Mouse (Mus musculus): ENCODE data around the gene Spib.

The Spib gene

GRCm38 (mm10) chr7:44524502-44524901 is 7.4 kb downstream of the Spib start, which contains the start of gene Mybpc2:
Gene Mybpc2 (minus strand): TSS chr7:44524656.
- peak; percentile 43 for DNase-seq

- DNase-seq = no peak
Observed at GRCm38 (mm10) chr7:44523056-44523455, 8.8 kb downstream of the Spib start.

DNA sequence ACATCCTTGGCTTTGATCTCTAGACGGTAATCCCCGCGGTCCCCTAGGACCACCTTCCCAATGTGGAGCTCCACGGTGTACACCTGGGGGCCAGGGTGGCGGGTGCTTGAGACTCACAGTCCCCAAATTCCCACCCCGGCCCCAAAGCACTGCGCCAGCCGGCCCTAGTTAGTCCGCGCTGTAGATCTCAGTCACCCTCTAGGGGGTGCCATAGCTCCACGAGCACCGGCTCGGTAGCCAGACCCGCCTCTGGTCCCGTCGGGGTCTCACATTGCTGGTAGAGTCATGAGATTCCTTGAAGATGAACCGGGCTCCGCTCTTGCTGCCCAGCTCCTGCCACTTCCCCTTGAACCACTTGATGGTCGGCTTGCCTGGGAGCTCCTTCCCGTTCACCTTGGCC is 10.2 kb downstream of the Spib start:
- peak; percentile 73 for DNase-seq

DNA sequence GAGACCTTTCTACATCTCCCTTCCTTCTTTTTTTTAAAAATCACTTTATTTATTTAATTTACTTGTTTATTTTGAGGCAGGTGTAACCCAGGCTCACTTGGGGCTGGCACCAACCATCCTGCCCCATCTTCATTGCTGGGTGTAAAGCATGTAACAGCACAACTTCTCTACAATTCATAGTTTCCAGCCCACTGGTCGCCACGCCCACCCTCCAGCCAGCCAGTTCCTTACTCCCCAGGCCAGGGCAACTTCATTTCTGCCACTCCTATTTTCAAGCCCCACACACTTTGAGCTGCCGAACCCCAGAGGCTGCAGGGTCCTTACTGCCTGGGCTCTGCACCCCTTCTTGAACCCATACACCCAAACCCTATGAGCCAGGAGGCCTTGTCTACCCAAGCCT is 10.9 kb downstream of the Spib start:
- DNase-seq = no peak

GRCm38 (mm10) chr7:44519240-44519913 is 12.5 kb downstream of the Spib start:
- no peak for DNase-seq

DNA sequence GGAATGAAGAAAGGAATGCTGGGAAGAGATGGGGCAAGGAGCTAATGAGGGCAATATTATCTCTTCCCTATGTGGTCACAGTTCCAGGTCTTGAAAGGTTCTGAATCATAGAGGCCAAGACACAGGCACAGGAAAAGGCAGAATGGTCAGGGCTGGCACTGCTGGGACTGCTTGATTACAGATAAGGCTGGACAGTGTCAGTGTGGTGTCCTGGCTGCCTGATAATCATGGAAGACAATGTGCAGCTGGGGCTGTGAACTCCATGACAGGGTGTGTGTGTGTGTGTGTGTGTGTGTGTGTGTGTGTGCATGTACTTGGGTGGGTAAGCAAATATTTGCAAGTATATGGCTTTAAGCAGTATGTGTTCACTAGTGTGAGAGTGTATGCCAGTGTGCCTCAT is 24.4 kb downstream of the Spib start:
- no peak for DNase-seq

DNA sequence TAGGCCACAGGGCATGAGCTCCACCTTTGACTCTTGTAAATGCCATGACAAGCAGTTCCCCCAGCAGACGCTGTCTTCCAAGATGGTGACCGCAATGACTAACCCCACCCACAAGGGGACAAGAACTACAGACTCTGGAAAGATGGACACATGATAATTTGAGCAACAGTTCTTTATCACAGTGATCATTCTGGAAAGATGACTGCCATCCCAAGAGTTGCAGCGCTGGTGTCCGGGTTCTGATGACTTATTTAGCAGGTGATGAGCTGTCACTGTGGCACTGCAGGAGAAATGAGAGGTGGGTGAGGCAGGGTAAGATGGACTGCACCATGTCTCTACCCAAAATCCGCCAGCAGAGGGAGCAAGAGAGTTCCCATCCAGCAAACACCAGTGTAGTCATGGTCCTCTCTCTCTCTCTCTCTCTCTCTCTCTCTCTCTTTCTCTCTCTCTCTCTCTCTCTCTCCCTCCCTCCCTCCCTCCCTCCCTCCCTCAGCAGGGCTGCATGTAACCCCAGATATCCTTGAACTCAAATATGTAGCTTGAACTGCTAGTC is 30.2 kb downstream of the Spib start:
- DNase-seq = peak; percentile 71

DNA sequence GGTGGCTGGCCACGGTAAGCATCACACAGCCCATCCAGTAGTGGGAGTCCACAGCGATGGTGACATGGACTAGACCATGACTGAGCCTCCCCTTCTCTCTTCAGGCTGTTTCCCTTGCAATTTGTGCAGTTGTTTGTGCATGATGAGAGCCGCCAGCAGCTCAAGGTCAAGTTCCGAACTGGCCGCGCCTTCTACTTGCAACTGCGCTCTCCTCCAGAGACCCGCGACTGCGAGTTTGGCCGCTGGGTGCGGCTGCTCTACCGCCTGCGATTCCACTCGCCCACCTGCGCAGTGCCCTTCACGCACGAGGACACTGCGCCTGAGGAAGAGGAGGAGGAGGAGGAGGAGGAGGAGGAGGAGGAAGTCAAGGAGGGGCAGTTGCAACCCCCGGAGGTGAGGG is 31.8 kb downstream of the Spib start:
- DNase-seq = no peak

DNA sequence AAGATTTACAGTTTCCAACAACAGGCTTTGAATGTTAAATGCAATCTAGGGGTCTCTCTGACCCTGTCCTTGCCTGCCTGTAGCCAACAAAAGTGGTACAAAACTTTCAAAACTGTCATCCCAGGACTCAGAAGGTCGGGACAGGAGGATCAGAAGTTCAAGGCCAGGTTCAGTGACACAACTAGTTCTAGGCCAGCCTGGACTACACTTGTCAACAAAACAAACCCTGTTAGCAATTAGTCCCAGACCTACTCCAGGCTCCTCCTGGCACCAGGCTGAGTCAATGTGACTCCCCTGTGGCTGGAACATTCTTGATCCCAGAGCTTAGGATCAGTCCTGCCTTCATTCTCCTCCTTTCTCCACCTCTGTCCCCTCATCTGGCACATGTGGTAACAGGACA is 32.9 kb downstream of the Spib start:
- DNase-seq = no peak

- no peak for DNase-seq
Observed at GRCm38 (mm10) chr7:44497361-44498055, 34.4 kb downstream of the Spib start.

DNA sequence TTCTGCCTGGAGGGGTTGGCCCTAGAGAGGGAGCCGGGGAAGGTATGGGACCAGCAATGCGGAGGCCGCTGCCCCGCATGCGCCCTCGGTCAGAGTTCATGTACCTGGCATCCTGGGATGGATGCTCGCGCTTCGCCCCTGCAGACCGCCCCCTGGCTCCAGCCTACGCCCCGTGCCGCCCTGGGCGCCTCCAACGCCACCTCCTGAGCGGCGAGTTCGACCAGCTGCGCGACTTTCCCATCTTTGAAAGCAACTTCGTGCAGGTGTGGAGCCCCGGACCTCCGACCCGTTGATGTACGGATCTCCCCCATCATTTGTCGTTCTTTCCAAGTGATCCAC is 35.1 kb downstream of the Spib start:
- no peak for DNase-seq

GRCm38 (mm10) chr7:44495992-44496770 is 35.7 kb downstream of the Spib start, which contains the start of the genes Emc10 and Fam71e1:
Gene Emc10 (minus strand): TSS chr7:44496529.
Gene Fam71e1 (plus strand): TSS chr7:44496581.
- peak; percentile 98 for DNase-seq

DNA sequence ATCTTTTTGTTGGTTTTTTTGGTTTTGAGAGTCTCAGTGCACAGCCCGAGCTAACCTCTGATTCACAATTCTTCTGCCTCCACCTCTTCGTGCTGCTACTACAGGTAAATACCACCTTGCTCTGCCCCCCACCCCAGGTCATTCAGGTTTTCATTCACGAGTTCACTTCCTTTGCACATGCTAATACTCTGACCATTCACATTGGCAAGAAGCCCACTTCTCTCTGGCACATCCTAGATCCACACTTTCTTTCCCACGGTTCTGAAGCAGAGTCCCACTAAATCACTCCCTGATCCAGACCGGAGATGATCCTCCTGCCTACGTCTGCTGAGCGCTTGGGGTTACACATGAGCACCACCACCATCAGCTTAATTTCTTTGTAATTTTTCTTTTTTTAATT is 36.8 kb downstream of the Spib start:
- DNase-seq = no peak

DNA sequence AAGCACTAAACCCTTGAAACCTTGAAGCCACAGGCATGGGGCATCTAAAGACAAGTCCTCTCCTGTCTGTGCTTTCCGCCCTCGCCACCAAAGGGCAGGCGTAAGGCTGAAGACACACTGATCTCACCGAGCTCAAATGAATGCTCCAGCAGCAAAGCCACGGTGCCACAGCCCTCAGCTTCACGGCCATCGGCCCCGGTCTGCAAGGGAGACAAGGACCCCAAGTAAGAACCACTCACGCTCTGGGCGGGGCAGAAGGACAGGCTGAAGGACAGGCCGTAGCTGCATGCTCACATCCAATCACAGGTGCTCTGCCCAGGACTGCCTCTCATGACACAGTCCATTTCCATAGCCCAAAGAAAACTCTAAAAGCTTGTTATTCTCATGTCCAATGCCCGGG is 37.2 kb downstream of the Spib start:
- no peak for DNase-seq

GRCm38 (mm10) chr7:44492166-44492826 is 39.6 kb downstream of the Spib start:
- no peak for DNase-seq

DNA sequence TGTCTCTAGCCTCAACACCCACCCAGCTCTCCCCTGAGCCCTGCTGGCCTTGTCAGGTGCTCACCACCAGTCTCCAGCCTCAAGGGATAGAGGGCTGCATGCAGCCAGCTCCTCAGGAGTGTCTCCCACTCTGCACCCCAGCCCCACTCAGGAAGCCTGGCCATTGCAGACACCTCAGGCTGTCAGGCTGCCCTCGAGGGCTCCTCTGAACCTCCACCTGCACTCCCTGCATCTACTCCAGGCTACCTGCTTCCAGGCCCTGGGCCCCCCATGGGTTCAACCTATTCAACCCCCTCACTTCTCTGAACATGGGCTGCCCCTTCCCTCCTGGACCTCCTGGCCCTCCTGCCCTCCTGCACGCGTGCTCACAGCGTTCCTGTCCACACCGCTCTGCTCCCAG is 40.5 kb downstream of the Spib start:
- no peak for DNase-seq

DNA sequence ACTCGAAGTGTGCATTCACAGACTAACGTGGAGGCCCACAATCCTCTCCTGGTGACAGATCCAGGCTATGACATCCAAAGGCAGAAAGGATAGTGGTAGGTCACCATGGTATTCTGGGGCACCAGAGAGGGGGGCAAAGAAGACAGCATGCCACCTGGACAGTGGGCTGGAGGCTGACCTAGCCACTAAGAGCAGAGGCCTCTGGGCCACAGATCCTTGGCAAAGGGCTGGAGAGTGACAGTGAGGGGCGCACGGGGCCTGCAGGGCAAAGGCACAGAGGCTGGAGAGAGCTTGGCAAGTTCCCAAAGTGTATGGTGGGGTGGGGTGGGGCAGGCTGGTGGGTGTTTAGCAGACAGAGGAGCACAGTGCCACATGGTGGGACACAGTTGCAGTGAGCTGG is 41.6 kb downstream of the Spib start:
- no peak for DNase-seq

DNA sequence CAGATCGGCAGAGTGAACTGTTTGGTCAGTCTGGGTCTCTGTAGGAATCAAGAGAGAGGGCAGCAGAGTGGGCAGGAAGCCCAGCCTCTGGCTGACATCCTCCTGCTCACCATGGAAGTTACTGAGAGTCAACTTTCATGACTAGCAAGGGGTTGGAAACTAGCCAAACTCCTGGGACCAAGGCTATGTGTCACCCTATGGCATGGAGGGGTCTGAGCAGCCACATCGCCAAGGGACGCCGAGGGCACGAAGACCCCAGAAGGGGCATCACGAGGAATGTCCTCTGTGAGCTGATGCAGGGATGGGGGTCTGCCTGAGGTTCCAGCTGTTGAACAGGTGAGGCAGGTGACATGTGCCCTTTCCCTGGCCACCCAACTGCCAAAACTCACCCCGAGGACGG is 43.3 kb downstream of the Spib start:
- DNase-seq = no peak

- DNase-seq = no peak
Observed at GRCm38 (mm10) chr7:44487936-44488335, 43.9 kb downstream of the Spib start.

DNA sequence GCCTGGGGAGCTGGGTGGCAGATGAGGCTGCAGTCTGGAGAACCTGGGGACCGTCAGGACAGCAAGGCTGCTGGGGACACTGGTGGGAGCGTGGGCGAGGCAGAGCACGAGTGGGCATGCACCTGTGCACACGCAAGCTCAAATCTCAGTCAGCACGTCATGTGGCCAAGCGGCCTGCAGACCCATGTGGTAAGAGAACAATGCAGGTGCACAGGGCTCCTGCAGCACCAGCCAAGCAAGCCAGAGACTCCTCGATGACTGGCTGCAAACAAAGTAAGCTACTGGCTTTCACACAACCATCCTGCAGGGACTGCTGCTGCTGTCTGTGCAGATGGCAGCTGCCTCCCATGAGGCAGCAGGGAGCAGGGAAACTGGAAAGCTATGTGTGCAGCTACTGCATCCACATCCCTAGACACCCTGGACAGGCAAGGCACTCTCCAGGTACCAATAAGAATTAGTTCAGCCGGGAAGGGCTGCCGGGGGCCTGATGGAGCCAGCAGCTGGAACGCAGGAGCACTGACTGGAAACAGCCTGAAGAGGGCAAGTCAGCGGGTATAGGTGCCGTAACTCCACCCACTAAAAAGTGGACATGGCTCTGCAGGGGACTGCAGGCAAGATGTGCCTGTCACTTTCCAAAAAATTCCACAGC is 44.8 kb downstream of the Spib start:
- DNase-seq = no peak

DNA sequence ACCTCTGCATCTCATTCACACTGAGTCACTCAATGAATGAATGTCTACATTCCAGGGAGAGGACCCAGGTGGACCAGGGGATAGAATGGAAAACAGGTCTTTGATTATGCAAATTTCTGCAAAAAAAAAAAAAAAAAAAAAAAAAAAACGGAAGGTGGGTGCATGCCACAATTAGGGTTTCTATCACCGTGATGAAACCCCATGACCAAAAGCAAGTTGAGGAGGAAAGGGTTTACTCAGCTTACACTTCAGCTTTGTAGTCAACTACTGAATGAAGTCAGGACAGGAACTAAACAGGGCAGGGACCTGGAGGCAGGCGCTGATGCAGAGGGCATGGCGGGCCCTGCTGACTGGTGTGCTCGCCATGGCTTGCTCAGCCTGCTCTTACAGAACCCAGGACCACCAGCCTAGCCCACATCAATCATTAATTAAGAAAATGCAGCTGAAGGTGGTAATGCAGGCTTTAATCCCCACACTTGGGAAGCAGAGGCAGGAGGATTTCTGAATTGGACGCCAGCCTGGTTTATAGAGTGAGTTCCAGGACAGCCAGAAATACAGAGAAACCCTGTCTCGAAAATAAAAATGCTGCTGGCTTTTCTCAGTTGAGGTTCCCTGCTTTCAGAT is 46.2 kb downstream of the Spib start:
- no peak for DNase-seq
